Mouse (Mus musculus): ENCODE results near the gene Olfr1225. TPM values are rescaled to one million over a fixed set of nuclear protein-coding genes. Genes with fewer than 3 reads are reported as not detected.
"Not testable (repeated sequence)": the region's sequence is repeated elsewhere in the genome, so short reads cannot be mapped to it uniquely, and the experiment has no call there.

Gene Olfr1225
- total RNA-seq (2021) = not detected
- long read RNA-seq, experiment 1 = 0 reads
- long read RNA-seq, experiment 2 = 0 reads

DNA sequence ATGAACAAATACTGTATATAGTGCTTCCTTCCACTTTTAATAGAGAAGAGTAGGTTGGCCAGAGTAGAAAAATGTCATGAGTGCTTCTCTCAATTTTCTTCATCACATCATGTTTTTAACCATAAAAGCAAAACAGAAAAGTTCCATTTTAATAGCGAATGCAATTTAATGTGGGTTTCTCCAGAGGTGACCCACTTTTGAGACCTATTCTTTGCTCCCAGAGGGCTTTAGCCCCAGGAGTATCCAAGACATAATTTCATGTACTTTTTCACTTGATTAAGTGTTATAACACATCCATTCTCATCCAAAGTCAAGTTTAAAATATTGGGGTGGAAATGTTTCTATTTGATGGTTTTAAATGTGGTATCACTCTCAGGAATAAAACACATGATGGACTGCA lies at the start of gene Olfr1225:
Olfr1225 (minus strand) TSS at position 101 of the 400 bp plus-strand sequence.
- no peak within 1 kb of the TSS for H3K4me3 ChIP-seq
- no peak within 1 kb of the TSS for H3K27ac ChIP-seq
- no peak for DNase-seq (ENCODE audit: low spot score in 2 of 2)
- TF ChIP-seq CTCF (conservative IDR thresholded peaks at IDR 0.05) = no peak

DNA sequence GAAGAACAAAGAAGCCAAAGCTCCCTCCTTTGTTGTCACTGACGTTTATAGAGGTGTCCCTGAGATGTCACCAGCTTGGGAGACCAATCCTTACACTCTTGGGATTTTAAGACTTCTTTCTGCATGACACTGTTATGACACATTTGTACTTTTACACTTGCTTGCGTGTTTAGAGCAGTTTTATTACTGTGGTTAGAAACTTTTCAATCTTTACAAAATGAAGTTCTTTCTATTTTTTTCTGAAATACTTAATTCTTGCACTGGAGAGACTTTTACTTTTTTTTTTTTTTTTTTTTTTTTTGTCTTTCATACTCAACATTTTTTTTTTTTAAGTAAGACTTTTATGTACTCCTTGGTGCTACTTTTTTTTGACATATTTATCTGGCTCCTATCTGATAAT lies 25.5 kb upstream of the Olfr1225 start, which contains the start of gene Olfr1226:
Olfr1226 (minus strand) TSS at position 101 of the 400 bp plus-strand sequence.
- Histone ChIP-seq H3K4me3 (no peak within 1 kb of the TSS), H3K27ac (no peak within 1 kb of the TSS)
- no peak for TF ChIP-seq CTCF (conservative IDR thresholded peaks at IDR 0.05)
- no peak for DNase-seq (ENCODE audit: low spot score in 2 of 2)

DNA sequence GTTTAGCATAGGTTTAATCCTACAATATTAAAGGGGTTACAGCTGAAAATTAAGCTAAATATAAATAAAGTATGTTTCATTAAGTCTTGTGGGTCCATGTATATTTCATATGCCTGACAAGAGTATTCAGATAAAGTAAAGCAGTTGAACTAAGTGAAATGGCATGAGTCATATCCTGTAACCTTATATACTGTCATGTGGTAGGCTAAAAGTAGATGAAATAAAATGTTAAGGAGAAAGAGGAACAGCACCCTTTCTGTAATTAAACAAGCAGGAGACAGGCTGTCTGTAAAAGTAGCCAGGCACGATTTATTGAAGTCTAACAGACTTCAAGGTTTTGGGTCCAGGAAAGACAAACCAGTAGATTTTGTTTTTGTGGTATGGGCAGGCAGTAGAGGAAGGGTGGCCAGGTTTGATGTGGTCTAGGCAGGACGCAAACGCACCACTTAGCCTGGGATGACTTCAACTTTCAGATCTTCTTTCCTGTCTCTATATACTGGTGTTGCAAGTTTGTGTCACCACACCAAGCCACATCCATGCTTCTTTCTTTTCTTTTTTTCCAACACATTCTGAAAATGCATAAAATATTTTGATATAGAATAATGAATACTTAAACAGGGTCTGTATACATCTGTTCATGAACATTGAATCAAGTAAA lies 22.0 kb upstream of the Olfr1225 start:
- TF ChIP-seq CTCF (conservative IDR thresholded peaks at IDR 0.05) = no peak
- Histone ChIP-seq H3K27ac (no peak overlapping the region), H3K4me3 (no peak overlapping the region)
- DNase-seq (ENCODE audit: low spot score in 2 of 2) = no peak

GRCm38 (mm10) chr2:89164711-89165110 lies 9.8 kb downstream of the Olfr1225 start:
- DNase-seq (ENCODE audit: low spot score in 2 of 2); H3K4me3 ChIP-seq; H3K27ac ChIP-seq: not testable (repeated sequence)

DNA sequence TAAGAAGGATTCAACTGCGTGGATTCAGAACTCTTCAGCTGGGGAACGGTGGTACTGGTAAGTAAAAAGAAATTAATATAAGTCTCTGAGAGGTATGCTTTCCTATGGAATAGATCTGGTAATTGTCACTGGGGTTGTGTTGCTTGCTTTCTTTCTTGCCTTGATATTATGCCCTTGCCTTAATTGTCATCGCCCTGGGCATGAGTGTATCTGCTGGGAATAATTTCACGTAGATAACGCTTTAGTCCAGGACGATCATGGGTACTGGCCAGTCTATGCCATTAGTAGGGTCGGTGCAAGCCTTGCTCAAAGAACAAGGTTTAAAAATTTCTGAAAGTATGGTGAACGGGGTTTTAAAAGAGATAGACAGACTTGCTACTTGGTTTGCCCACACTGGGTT lies 10.5 kb downstream of the Olfr1225 start, which contains the start of gene Olfr1224-ps1:
Olfr1224-ps1 (minus strand) TSS at position 101 of the 400 bp plus-strand sequence.
- H3K27ac ChIP-seq; H3K4me3 ChIP-seq; DNase-seq (ENCODE audit: low spot score in 2 of 2): not testable (repeated sequence)

DNA sequence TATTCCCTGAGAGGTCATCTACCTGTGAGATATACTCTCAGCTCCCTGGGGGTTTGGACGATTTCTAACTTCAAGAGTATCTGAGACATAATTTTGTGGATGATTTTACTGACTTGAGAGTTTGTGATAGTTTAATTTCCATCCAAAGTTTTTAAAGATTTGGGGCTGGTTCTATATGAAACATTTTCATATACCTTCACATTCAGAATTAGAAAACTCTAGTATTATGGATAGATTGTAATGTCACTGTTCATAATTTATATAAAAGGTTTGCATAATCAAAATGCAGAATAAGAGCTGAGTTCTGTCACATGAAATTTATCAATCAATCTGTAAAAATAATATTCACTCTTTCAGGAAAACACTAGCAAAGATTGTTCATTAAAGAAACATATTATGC lies 23.0 kb downstream of the Olfr1225 start, which contains the start of gene Olfr1223:
Olfr1223 (minus strand) TSS at position 101 of the 400 bp plus-strand sequence.
- no peak for TF ChIP-seq CTCF (conservative IDR thresholded peaks at IDR 0.05)
- DNase-seq (ENCODE audit: low spot score in 2 of 2) = no peak
- no peak within 1 kb of the TSS for H3K27ac ChIP-seq
- H3K4me3 ChIP-seq = no peak within 1 kb of the TSS

- TF ChIP-seq CTCF (conservative IDR thresholded peaks at IDR 0.05) = no peak
- no peak for DNase-seq (ENCODE audit: low spot score in 2 of 2)
These were observed 41.5 kb downstream of the Olfr1225 start, which contains the start of gene Olfr1222 for GRCm38 (mm10) chr2:89132954-89133353. Gene Olfr1222, minus strand, starts transcription at chr2:89133054.

More at GRCm38 (mm10) chr2:89132954-89133353, 41.5 kb downstream of the Olfr1225 start, which contains the start of gene Olfr1222:
- Histone ChIP-seq H3K27ac (no peak within 1 kb of the TSS), H3K4me3 (no peak within 1 kb of the TSS)

Other genes with a start within 250 kb of the Olfr1225 start
- not detected for gene Olfr1211, start 236.6 kb downstream of the Olfr1225 start, total RNA-seq (2021)
- gene Olfr1212, start 220.7 kb downstream of the Olfr1225 start, total RNA-seq (2021) = not detected
- not detected for gene Gm13762, start 194.4 kb downstream of the Olfr1225 start, total RNA-seq (2021)
- not detected for gene Olfr1214, start 182.0 kb downstream of the Olfr1225 start, total RNA-seq (2021)
- not detected for gene Olfr1215, start 167.7 kb downstream of the Olfr1225 start, total RNA-seq (2021)
- not detected for gene Olfr1216, start 156.3 kb downstream of the Olfr1225 start, total RNA-seq (2021)
- gene Olfr1217, start 142.6 kb downstream of the Olfr1225 start, total RNA-seq (2021) = not detected
- gene Olfr1218, start 113.5 kb downstream of the Olfr1225 start, total RNA-seq (2021) = not detected
- gene Olfr1219, start 91.2 kb downstream of the Olfr1225 start, total RNA-seq (2021) = not detected
- gene Olfr1220, start 67.8 kb downstream of the Olfr1225 start, total RNA-seq (2021) = not detected
- not detected for gene Olfr1221, start 57.4 kb downstream of the Olfr1225 start, total RNA-seq (2021)
- gene Olfr1222, start 41.6 kb downstream of the Olfr1225 start, total RNA-seq (2021) = not detected
- not detected for gene Olfr1223, start 23.1 kb downstream of the Olfr1225 start, total RNA-seq (2021)
- not detected for gene Olfr1224-ps1, start 10.6 kb downstream of the Olfr1225 start, total RNA-seq (2021)
- not detected for gene Olfr1226, start 25.4 kb upstream of the Olfr1225 start, total RNA-seq (2021)
- gene Olfr1228, start 79.4 kb upstream of the Olfr1225 start, total RNA-seq (2021) = not detected
- gene Olfr1229, start 113.3 kb upstream of the Olfr1225 start, total RNA-seq (2021) = not detected
- gene Olfr1230, start 122.6 kb upstream of the Olfr1225 start, total RNA-seq (2021) = not detected
- gene Olfr1231, start 132.4 kb upstream of the Olfr1225 start, total RNA-seq (2021) = not detected
- not detected for gene Olfr1232, start 155.0 kb upstream of the Olfr1225 start, total RNA-seq (2021)
- gene Olfr1233, start 167.7 kb upstream of the Olfr1225 start, total RNA-seq (2021) = not detected
- not detected for gene Olfr1234, start 190.2 kb upstream of the Olfr1225 start, total RNA-seq (2021)
- gene Olfr1238, start 235.0 kb upstream of the Olfr1225 start, total RNA-seq (2021) = not detected
- not detected for gene Olfr1239, start 245.7 kb upstream of the Olfr1225 start, total RNA-seq (2021)

All from layer of hippocampus, adult 2 months (tissue).